Comparison of ENCODE assay signal across 17 mouse cellular contexts in the genomic region with DNA sequence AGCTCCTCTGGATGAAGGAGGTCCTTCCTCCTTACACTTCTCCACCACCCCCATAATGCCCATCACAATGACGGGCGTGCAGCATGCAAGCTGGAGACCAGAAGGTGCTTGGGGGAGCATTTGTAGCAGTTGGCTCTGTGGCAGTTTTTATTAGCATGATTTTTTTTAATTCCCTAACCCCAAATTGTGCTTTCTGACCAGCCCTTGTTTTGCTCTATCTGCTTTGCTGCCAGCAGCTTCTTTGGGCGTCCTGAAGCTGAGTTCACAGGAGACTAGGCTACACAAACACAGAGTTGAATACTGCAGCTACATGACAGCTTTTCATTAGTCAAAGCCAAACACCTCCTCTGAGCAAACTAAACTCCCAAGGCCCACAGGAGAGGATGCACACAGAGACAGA.
"Had no signal": no experiment of that assay in that cellular context is flagged by ENCODE, and none has a peak within 500 bp of the region (broad histone marks: within the 10 kb centered on the region; RNA-seq: fewer than 3 reads in every experiment).

No protein-coding gene starts in this region.

- H3K36me3 ChIP-seq: lung, embryonic 15.5 days; midbrain, embryonic 15.5 days; stomach, embryonic 15.5 days had no signal

- H3K4me1 ChIP-seq: lung, embryonic 15.5 days; megakaryocyte, embryonic 14.5 days; midbrain, embryonic 13.5 days; midbrain, embryonic 15.5 days; neural tube, embryonic 13.5 days; stomach, embryonic 15.5 days had no signal

- H3K9me3 ChIP-seq: lung, embryonic 15.5 days; midbrain, embryonic 13.5 days; midbrain, embryonic 15.5 days; neural tube, embryonic 13.5 days; stomach, embryonic 15.5 days had no signal

- H3K27ac ChIP-seq: lung, embryonic 15.5 days; macrophage; midbrain, embryonic 13.5 days; midbrain, embryonic 15.5 days; stomach, embryonic 15.5 days; stomach, postnatal 0 days had no signal

- H3K9ac ChIP-seq: lung, embryonic 15.5 days; midbrain, embryonic 13.5 days; midbrain, embryonic 15.5 days; neural tube, embryonic 13.5 days; stomach, embryonic 15.5 days had no signal

- H3K27me3 ChIP-seq: lung, embryonic 15.5 days; megakaryocyte, embryonic 14.5 days; midbrain, embryonic 13.5 days; midbrain, embryonic 15.5 days; neural tube, embryonic 13.5 days; stomach, embryonic 15.5 days had no signal

- H3K4me2 ChIP-seq: lung, embryonic 15.5 days; midbrain, embryonic 11.5 days; midbrain, embryonic 13.5 days; midbrain, embryonic 15.5 days; neural tube, embryonic 13.5 days; stomach, embryonic 15.5 days had no signal

- DNase-seq: lung, adult 2 months; lung, postnatal 14 days; lung, postnatal 36 days; right cerebral cortex, postnatal 14 days; thymus, adult 2 months; thymus, postnatal 25 days; thymus, postnatal 4 days had no signal

- H3K4me3 ChIP-seq: lung, embryonic 15.5 days; megakaryocyte, embryonic 14.5 days; midbrain, embryonic 13.5 days; midbrain, embryonic 15.5 days; neural tube, embryonic 13.5 days; stomach, embryonic 15.5 days had no signal

- ATAC-seq: lung, postnatal 0 days; midbrain, embryonic 13.5 days; midbrain, embryonic 15.5 days had no signal
